Mouse (Mus musculus) CD8-positive naive resting alpha-beta T cell, adult 2 months (primary cell): ENCODE measurements around the gene Pdk2.

Source experiments
- DNase-seq, 2 experiments: peaks; one replicate each; pipeline ENCODE4 v3.0.0; 2022; ENCODE audit warnings: low read depth in 2 of 2, low spot score in 2 of 2

Gene Pdk2

GRCm38 (mm10) chr11:95004136-95004936 is 36.8 kb downstream of the Pdk2 start:
- DNase-seq = no peak

- DNase-seq = no peak
Observed at GRCm38 (mm10) chr11:95002705-95003104, 38.4 kb downstream of the Pdk2 start.

GRCm38 (mm10) chr11:95001584-95002347 is 39.4 kb downstream of the Pdk2 start:
- no peak for DNase-seq

- peak; percentile 50 to 59 for DNase-seq
Observed at GRCm38 (mm10) chr11:95001058-95001457, 40.1 kb downstream of the Pdk2 start.

- DNase-seq = peak in 1 of 2 experiments; percentile 40
Observed at GRCm38 (mm10) chr11:95000548-95000947, 40.6 kb downstream of the Pdk2 start.

- no peak for DNase-seq
Observed at GRCm38 (mm10) chr11:95000128-95000527, 41.0 kb downstream of the Pdk2 start.

- DNase-seq = peak; percentile 41 to 55
Observed at GRCm38 (mm10) chr11:94998041-94998531, 43.1 kb downstream of the Pdk2 start.

GRCm38 (mm10) chr11:94997596-94997995 is 43.6 kb downstream of the Pdk2 start:
- DNase-seq = peak in 1 of 2 experiments; percentile 20

- DNase-seq = no peak
Observed at GRCm38 (mm10) chr11:94996984-94997383, 44.2 kb downstream of the Pdk2 start.

GRCm38 (mm10) chr11:94996101-94996500 is 45.1 kb downstream of the Pdk2 start:
- no peak for DNase-seq

- no peak for DNase-seq
Observed at GRCm38 (mm10) chr11:94994947-94995772, 46.0 kb downstream of the Pdk2 start.

GRCm38 (mm10) chr11:94994208-94994814 is 46.8 kb downstream of the Pdk2 start:
- DNase-seq = no peak

GRCm38 (mm10) chr11:94992754-94993606 is 48.2 kb downstream of the Pdk2 start:
- DNase-seq = no peak

- DNase-seq = no peak
Observed at GRCm38 (mm10) chr11:94992480-94992753, 48.7 kb downstream of the Pdk2 start.

- DNase-seq = no peak
Observed at GRCm38 (mm10) chr11:94991641-94992479, 49.3 kb downstream of the Pdk2 start.

GRCm38 (mm10) chr11:94990749-94991577 is 50.2 kb downstream of the Pdk2 start, which contains the start of gene Ppp1r9b:
Ppp1r9b (plus strand) TSS chr11:94991035.
- peak; percentile 83 to 88 for DNase-seq

- DNase-seq = no peak
Observed at GRCm38 (mm10) chr11:94990102-94990748, 50.9 kb downstream of the Pdk2 start.

- peak in 1 of 2 experiments; percentile 65 for DNase-seq
Observed at GRCm38 (mm10) chr11:94989562-94990017, 51.6 kb downstream of the Pdk2 start.
